Mouse (Mus musculus): Measurements from ENCODE around the gene Gm28845. TPM values are rescaled to one million over a fixed set of nuclear protein-coding genes. Genes with fewer than 3 reads are reported as not detected.

The Gm28845 gene
- under 1 TPM in 1 of 2 experiments, not detected in 1; 0.76 TPM for total RNA-seq (2021)
- long read RNA-seq, experiment 1, partial matches to known transcripts = 0 of 3 reads
- long read RNA-seq, experiment 1, other reads (novel, unspliced or antisense) = 3 of 3 reads
- long read RNA-seq, experiment 2, partial matches to known transcripts = 0 of 3 reads
- long read RNA-seq, experiment 2, other reads (novel, unspliced or antisense) = 3 of 3 reads

DNA sequence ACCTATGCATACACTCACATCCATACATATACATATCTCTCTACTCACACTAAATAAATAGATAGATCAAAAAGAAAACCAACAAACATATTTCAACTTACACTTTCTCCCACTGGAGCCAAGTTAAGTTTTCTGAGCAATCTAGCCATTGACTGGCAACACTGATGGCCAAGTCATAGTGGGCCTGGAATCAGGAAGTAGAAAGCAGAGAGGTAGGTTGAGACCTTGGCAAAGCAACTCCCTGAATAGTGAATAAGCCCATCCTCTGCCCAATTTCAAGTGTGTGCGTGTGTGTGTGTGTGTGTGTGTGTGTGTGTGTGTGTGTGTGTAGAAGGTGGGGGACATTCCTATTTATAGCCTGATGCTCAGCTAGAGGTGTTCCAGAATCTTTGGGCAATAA lies at the start of gene Gm28845:
Gene Gm28845, minus strand, starts transcription at position 121 of the 400 bp plus-strand sequence.
- TF ChIP-seq CTCF (conservative IDR thresholded peaks at IDR 0.05) = no peak
- no peak within 1 kb of the TSS for H3K4me3 ChIP-seq
- no peak for DNase-seq (ENCODE audit: low spot score in 2 of 2)
- H3K27ac ChIP-seq = no peak within 1 kb of the TSS

GRCm38 (mm10) chr1:65167496-65167895 lies 48.1 kb upstream of the Gm28845 start:
- Histone ChIP-seq H3K27ac (no peak overlapping the region), H3K4me3 (no peak overlapping the region)
- DNase-seq (ENCODE audit: low spot score in 2 of 2) = no peak
- TF ChIP-seq CTCF (conservative IDR thresholded peaks at IDR 0.05) = no peak

- peak in 1 of 2 experiments; percentile 30 for DNase-seq (ENCODE audit: low spot score in 2 of 2)
Measured at GRCm38 (mm10) chr1:65162210-65162609, 42.9 kb upstream of the Gm28845 start.

GRCm38 (mm10) chr1:65156111-65156510 lies 36.8 kb upstream of the Gm28845 start:
- TF ChIP-seq CTCF (conservative IDR thresholded peaks at IDR 0.05) = no peak
- Histone ChIP-seq H3K4me3 (no peak overlapping the region), H3K27ac (no peak overlapping the region)
- DNase-seq (ENCODE audit: low spot score in 2 of 2) = no peak

More at GRCm38 (mm10) chr1:65162210-65162609, 42.9 kb upstream of the Gm28845 start:
- no peak overlapping the region for H3K27ac ChIP-seq
- H3K4me3 ChIP-seq = no peak overlapping the region
- peak; percentile 65 for TF ChIP-seq CTCF (conservative IDR thresholded peaks at IDR 0.05)

GRCm38 (mm10) chr1:65154814-65155213 lies 35.5 kb upstream of the Gm28845 start:
- no peak for DNase-seq (ENCODE audit: low spot score in 2 of 2)
- Histone ChIP-seq H3K4me3 (no peak overlapping the region), H3K27ac (no peak overlapping the region)
- TF ChIP-seq CTCF (conservative IDR thresholded peaks at IDR 0.05) = no peak

DNA sequence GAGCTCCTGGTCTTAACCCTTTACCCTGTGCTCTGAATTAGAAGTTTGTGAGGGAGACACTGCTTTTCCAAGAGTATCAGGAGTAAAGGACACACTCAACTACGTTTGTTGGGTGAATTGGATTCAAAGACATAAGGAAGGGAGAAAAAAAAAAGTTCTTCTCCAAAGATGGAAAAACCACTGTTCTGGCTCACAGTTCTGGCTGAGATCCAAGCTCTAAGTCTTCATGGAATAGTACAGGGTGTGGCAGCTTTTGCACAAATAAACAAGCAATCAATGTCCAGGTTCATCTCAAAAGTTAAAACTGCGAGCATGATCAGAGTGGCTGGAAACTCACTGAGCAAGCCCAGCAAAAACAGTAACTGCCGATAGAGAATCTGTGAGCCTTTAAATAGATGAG lies 28.6 kb upstream of the Gm28845 start:
- H3K27ac ChIP-seq = no peak overlapping the region
- no peak overlapping the region for H3K4me3 ChIP-seq
- no peak for DNase-seq (ENCODE audit: low spot score in 2 of 2)
- no peak for TF ChIP-seq CTCF (conservative IDR thresholded peaks at IDR 0.05)

- Histone ChIP-seq H3K27ac (no peak overlapping the region), H3K4me3 (no peak overlapping the region)
- TF ChIP-seq CTCF (conservative IDR thresholded peaks at IDR 0.05) = no peak
- DNase-seq (ENCODE audit: low spot score in 2 of 2) = no peak
Measured at GRCm38 (mm10) chr1:65147326-65147725, 28.0 kb upstream of the Gm28845 start.

DNA sequence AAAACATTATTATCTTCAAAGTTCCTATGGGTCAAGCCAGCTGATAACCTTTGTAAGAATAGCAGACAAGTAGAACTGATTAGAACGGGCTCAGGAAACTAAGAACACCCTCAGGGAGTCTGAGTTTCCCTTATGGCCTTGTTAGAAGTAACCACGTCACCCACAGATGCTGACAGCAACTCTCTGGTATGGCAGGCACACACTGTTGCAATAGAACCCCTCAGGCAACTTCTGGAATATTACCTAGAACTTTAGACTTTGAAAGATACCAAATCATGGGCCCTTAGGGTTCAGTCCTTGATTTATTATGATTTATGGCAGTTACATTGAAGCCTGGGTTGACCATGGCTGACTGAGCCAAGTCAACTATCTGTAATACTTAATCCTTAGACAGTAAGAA lies 27.2 kb upstream of the Gm28845 start:
- DNase-seq (ENCODE audit: low spot score in 2 of 2) = no peak
- H3K4me3 ChIP-seq = no peak overlapping the region
- TF ChIP-seq CTCF (conservative IDR thresholded peaks at IDR 0.05) = no peak
- no peak overlapping the region for H3K27ac ChIP-seq

DNA sequence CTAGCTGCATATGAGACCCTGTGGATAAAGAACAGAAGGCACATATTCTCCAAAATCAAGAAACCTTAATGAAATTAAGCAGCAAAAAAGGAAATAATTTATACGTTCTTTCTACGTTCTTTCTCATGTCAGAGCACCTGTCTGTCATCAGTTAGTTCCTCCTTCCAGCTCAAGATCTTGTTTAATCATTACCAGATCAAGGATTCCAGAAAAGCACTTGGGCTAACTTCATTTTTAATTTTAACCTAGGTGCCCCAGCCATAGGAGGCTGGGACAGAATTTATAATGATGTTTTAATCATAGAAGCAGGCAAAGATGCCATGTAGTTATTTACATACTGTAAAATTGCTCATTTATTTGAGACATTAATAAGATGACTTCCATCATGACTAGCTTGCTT lies 25.4 kb upstream of the Gm28845 start:
- no peak for TF ChIP-seq CTCF (conservative IDR thresholded peaks at IDR 0.05)
- no peak overlapping the region for H3K4me3 ChIP-seq
- H3K27ac ChIP-seq = no peak overlapping the region
- no peak for DNase-seq (ENCODE audit: low spot score in 2 of 2)

DNA sequence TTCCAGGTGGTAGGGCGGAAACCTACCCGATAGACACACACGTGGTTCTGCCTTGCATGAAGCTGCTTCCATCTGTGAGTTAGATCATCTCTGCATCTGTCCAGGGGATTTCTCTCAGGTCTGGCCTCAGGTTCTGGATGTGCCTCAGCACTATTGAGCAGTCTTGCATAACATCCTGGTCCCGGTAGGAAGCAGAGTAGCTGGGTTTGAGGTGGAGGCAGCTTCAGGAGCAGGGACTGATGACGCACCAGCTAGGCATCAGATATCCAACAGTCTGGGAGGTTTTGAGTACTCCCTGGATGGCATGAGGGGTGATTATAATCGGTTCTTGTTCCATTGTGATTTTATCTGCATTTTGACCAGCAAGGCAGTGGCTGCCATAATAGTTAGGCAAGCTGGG lies 18.2 kb upstream of the Gm28845 start:
- no peak for TF ChIP-seq CTCF (conservative IDR thresholded peaks at IDR 0.05)

GRCm38 (mm10) chr1:65132833-65133232 lies 13.5 kb upstream of the Gm28845 start:
- TF ChIP-seq CTCF (conservative IDR thresholded peaks at IDR 0.05) = no peak
- Histone ChIP-seq H3K27ac (no peak overlapping the region), H3K4me3 (no peak overlapping the region)
- DNase-seq (ENCODE audit: low spot score in 2 of 2) = no peak

More for the DNA sequence above, 18.2 kb upstream of the Gm28845 start:
- no peak overlapping the region for H3K4me3 ChIP-seq
- H3K27ac ChIP-seq = no peak overlapping the region
- DNase-seq (ENCODE audit: low spot score in 2 of 2) = no peak

DNA sequence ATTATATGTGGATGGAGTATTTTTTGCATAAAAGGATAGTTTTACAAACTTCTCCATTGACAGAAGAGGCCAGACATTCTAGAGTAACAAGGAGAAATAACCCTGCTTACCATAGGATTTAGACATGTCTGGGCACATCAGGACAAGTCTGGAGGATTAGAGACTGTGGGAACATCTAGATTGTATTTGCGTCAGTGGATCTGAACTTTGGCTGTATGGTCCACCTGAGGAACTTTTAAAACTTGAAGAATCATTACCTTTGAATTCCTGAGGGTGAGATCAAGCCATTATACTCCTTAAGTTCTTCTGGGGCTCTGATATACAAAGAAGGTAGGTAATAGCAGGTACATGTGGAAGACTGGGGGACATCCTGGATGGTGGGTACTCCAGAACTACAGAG lies 12.3 kb upstream of the Gm28845 start:
- Histone ChIP-seq H3K27ac (no peak overlapping the region), H3K4me3 (no peak overlapping the region)
- TF ChIP-seq CTCF (conservative IDR thresholded peaks at IDR 0.05) = no peak
- no peak for DNase-seq (ENCODE audit: low spot score in 2 of 2)

DNA sequence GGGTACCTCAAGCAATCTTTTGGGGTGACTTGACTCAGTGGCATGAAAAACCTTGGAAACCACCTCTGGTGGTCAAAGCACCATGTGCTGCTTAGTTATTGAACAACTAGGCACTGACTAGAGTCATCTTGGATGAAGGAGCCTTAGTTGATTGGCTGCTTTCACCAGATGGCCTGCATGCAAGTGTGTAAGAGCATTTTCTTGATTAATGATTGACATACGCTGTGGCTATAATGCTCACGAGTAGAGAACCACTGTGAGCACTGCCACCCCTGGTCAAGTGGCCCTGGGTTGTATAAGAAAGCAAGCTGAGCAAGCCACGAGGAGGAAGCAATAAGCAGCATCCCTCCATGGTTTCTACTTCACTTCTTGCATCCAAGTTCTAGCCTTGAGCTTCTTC lies 10.9 kb upstream of the Gm28845 start:
- no peak for TF ChIP-seq CTCF (conservative IDR thresholded peaks at IDR 0.05)
- DNase-seq (ENCODE audit: low spot score in 2 of 2) = no peak
- Histone ChIP-seq H3K27ac (no peak overlapping the region), H3K4me3 (no peak overlapping the region)

DNA sequence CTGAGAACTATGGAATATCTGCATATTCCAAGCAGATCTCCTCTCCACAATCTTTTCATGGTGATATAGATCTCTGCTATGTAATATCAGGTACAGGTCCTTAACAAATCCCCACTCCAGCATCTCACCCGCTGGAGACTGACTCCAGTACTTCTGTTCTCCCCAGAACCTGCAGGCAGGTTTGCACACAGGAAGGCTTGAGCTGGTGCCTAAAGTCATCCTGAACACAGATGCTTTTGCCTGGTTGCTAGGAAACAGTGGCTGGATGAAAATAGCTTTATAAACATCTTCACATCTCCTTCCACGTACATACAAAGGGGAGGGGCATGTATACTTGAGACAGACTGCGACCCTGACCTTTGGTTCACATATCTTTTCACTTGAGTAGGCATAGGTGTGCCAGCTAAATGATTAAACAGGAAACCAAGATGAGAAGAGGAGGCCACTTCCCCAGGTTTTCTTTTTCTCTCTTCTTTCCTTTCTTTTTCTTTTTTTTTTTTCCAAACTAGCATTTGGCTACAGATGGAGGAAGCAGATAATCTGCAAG lies 10.3 kb upstream of the Gm28845 start:
- no peak for TF ChIP-seq CTCF (conservative IDR thresholded peaks at IDR 0.05)
- H3K4me3 ChIP-seq = no peak overlapping the region
- peak in 1 of 2 experiments; percentile 18 for DNase-seq (ENCODE audit: low spot score in 2 of 2)

More for the DNA sequence above, 10.3 kb upstream of the Gm28845 start:
- H3K27ac ChIP-seq = no peak overlapping the region

All from layer of hippocampus, adult 2 months (tissue).